Mouse (Mus musculus): ENCODE results near the gene Gfm1. TPM values are rescaled to one million over a fixed set of nuclear protein-coding genes. Genes with fewer than 3 reads are reported as not detected.

Gene Gfm1
- polyA plus RNA-seq, 1 experiment from 2014 or later, result 34.0 TPM

DNA sequence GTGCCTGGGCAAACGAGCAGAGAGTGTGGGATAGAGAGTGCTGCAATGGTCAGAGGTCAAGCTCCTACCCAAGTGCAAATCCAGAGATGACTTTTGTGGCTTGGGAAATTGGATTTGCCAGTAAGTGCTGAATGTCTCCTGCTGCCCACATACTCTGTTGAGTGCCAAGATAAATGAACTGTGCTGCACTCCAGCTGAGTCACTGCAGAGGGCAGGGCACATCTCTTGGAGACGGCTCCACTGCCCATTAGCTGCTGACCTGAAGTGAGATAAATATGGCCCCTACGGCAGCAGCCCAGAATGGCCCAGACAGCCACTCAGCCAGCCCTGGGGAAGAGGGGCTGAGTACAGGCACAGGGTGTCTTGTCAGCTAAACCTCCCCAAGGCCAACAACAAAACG lies 60.3 kb downstream of the Gfm1 start:
- H3K4me2 ChIP-seq (ENCODE audit: low read length), result no peak overlapping the region
- no peaks in the 10 kb centered on the region for H3K36me3 ChIP-seq (ENCODE audit: control insufficient read depth, insufficient read depth, low read length)
- no peaks in the 10 kb centered on the region for H3K27me3 ChIP-seq (replicated peaks; ENCODE audit: control insufficient read depth, insufficient read depth, low read length)
- no peaks in the 10 kb centered on the region for H3K4me1 ChIP-seq (ENCODE audit: control insufficient read depth, insufficient read depth, low read depth, low read length)
- no peaks in the 10 kb centered on the region for H3K9me3 ChIP-seq (ENCODE audit: control insufficient read depth, low read length)
- WGBS, result 65% methylated on average over 4 of the region's 4 CpGs
- peak; percentile 58 for ATAC-seq
- no peak overlapping the region for H3K9ac ChIP-seq (ENCODE audit: low read depth, low read length)
- H3K27ac ChIP-seq (ENCODE audit: low read depth, low read length), result no peak overlapping the region
- H3K4me3 ChIP-seq (ENCODE audit: low read length), result no peak overlapping the region

DNA sequence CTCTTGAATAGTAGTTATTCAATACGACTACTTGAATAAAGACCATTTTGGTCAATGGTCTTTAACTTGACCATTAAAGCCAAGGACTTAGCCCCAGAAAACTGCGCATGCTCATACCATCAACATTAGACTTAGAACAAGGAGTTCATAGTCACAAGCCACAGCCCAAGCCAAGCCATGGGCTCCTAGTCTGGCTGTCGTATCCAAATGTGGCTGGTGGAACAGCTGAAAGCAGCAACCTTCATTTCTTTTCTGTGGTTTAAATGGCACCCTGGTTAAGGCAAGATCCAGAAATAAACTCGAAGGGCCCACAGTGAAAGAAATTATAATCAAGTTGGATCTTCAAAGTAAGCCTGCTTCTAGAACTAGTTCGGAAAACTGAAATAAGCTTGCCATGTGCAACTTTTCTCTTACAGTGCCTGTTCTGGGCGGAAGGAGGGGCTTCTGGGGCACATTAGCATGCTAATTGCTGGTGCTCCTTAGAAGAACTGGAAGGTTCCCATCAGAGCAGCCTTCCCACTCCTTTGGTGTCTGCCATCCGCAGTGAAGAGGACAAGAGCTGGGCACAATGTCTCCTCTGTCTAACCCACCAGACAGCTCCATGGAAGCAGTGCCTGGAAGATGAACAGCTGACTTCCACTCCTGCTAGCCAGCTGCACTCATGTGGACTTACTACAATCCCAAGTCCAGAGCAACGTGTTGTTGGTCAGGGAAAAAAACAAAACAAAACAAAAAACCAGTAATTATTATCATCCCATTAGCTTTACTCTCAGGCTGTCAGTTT lies 62.4 kb downstream of the Gfm1 start:
- Histone ChIP-seq H3K4me3 (ENCODE audit: low read length) (no peak overlapping the region), H3K4me1 (ENCODE audit: control insufficient read depth, insufficient read depth, low read depth, low read length) (no peaks in the 10 kb centered on the region), H3K36me3 (ENCODE audit: control insufficient read depth, insufficient read depth, low read length) (no peaks in the 10 kb centered on the region), H3K4me2 (ENCODE audit: low read length) (no peak overlapping the region), H3K27me3 (replicated peaks; ENCODE audit: control insufficient read depth, insufficient read depth, low read length) (no peaks in the 10 kb centered on the region), H3K9ac (ENCODE audit: low read depth, low read length) (no peak overlapping the region), H3K27ac (ENCODE audit: low read depth, low read length) (no peak overlapping the region), H3K9me3 (ENCODE audit: control insufficient read depth, low read length) (no peaks in the 10 kb centered on the region)
- ATAC-seq, result peak; percentile 60; the same call in 1 of the 2 replicates
- 79% methylated on average over 8 of the region's 8 CpGs for WGBS

DNA sequence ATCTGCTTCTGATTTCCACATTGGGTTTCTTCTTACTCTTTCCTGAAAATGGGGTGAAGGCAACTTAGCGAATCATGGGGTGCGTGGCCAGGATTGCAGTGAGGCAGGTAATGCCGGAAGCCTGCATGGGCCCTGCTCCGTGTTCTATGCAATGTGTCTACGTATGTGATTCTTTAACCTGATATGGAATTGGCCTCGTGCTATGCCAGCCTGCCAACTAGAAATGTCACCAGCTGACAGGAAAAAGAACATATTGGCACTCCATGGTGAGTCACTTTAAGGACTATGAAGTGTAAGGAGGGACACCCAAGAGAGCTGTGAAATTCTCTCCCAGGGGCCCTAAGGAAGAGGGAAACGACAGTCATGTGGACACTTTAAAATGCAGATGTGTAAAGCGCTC lies 63.2 kb downstream of the Gfm1 start:
- no peaks in the 10 kb centered on the region for H3K27me3 ChIP-seq (replicated peaks; ENCODE audit: control insufficient read depth, insufficient read depth, low read length)
- H3K4me3 ChIP-seq (ENCODE audit: low read length), result no peak overlapping the region
- no peaks in the 10 kb centered on the region for H3K4me1 ChIP-seq (ENCODE audit: control insufficient read depth, insufficient read depth, low read depth, low read length)
- H3K9ac ChIP-seq (ENCODE audit: low read depth, low read length), result no peak overlapping the region
- ATAC-seq, result no peak
- H3K36me3 ChIP-seq (ENCODE audit: control insufficient read depth, insufficient read depth, low read length), result no peaks in the 10 kb centered on the region
- H3K9me3 ChIP-seq (ENCODE audit: control insufficient read depth, low read length), result no peaks in the 10 kb centered on the region
- WGBS, result 86% methylated on average over 8 of the region's 8 CpGs
- no peak overlapping the region for H3K4me2 ChIP-seq (ENCODE audit: low read length)
- no peak overlapping the region for H3K27ac ChIP-seq (ENCODE audit: low read depth, low read length)

DNA sequence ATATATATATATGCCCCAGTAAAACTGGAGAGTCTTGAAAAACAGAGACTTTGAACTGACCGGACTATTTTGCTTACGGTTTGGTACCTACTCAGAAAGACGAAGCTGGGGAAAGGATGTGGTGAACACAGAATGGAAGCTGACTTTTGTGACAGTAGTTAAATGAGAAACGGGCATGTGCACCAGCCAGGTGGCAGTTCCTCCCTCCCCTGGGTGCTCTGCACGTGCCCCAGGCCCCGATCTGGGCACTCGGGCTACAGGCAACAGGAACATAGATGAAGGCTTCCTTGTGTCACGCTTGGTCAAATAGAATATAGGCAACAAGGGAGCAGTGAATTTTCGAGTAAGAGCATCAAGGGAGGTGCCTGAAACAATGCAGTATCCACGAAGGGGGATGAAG lies 66.4 kb downstream of the Gfm1 start:
- Histone ChIP-seq H3K9me3 (ENCODE audit: control insufficient read depth, low read length) (no peaks in the 10 kb centered on the region), H3K27me3 (replicated peaks; ENCODE audit: control insufficient read depth, insufficient read depth, low read length) (no peaks in the 10 kb centered on the region), H3K27ac (ENCODE audit: low read depth, low read length) (no peak overlapping the region), H3K4me1 (ENCODE audit: control insufficient read depth, insufficient read depth, low read depth, low read length) (no peaks in the 10 kb centered on the region), H3K36me3 (ENCODE audit: control insufficient read depth, insufficient read depth, low read length) (no peaks in the 10 kb centered on the region), H3K9ac (ENCODE audit: low read depth, low read length) (no peak overlapping the region), H3K4me2 (ENCODE audit: low read length) (no peak overlapping the region), H3K4me3 (ENCODE audit: low read length) (no peak overlapping the region)
- WGBS, result 88% methylated on average over 10 of the region's 10 CpGs
- ATAC-seq, result no peak

DNA sequence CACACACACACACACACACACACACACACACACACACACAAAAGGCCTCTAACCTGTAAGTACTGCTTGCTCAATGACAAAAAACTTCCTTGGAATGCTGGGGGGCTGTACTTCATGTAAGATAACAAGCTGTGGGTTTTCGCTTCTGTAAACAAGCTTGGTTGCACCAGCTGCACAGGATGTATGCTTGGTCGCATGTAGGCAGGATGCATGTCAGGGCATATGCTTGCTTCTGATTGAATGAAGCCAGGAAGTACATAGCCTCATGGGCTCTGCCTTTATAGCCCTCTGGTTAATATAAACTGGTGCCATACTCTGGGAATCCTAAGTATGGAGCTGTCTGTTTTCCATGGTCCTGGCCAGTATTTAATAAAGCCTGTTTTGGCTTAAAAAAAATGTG lies 68.1 kb downstream of the Gfm1 start:
- WGBS, result 96% methylated on average over 2 of the region's 2 CpGs
- no peak overlapping the region for H3K4me3 ChIP-seq (ENCODE audit: low read length)
- H3K27me3 ChIP-seq (replicated peaks; ENCODE audit: control insufficient read depth, insufficient read depth, low read length), result no peaks in the 10 kb centered on the region
- no peak overlapping the region for H3K4me2 ChIP-seq (ENCODE audit: low read length)
- H3K36me3 ChIP-seq (ENCODE audit: control insufficient read depth, insufficient read depth, low read length), result no peaks in the 10 kb centered on the region
- H3K9me3 ChIP-seq (ENCODE audit: control insufficient read depth, low read length), result no peaks in the 10 kb centered on the region
- no peak for ATAC-seq
- no peak overlapping the region for H3K9ac ChIP-seq (ENCODE audit: low read depth, low read length)
- no peak overlapping the region for H3K27ac ChIP-seq (ENCODE audit: low read depth, low read length)
- no peaks in the 10 kb centered on the region for H3K4me1 ChIP-seq (ENCODE audit: control insufficient read depth, insufficient read depth, low read depth, low read length)

- no peaks in the 10 kb centered on the region for H3K36me3 ChIP-seq (ENCODE audit: control insufficient read depth, insufficient read depth, low read length)
- no peaks in the 10 kb centered on the region for H3K9me3 ChIP-seq (ENCODE audit: control insufficient read depth, low read length)
- no peaks in the 10 kb centered on the region for H3K4me1 ChIP-seq (ENCODE audit: control insufficient read depth, insufficient read depth, low read depth, low read length)
- H3K27ac ChIP-seq (ENCODE audit: low read depth, low read length), result no peak overlapping the region
- ATAC-seq, result no peak
- no peak overlapping the region for H3K4me3 ChIP-seq (ENCODE audit: low read length)
- 90% methylated on average over 8 of the region's 8 CpGs for WGBS
- H3K4me2 ChIP-seq (ENCODE audit: low read length), result no peak overlapping the region
- H3K27me3 ChIP-seq (replicated peaks; ENCODE audit: control insufficient read depth, insufficient read depth, low read length), result no peaks in the 10 kb centered on the region
- H3K9ac ChIP-seq (ENCODE audit: low read depth, low read length), result no peak overlapping the region
Measured at GRCm38 (mm10) chr3:67498773-67499405, 69.0 kb downstream of the Gfm1 start.

DNA sequence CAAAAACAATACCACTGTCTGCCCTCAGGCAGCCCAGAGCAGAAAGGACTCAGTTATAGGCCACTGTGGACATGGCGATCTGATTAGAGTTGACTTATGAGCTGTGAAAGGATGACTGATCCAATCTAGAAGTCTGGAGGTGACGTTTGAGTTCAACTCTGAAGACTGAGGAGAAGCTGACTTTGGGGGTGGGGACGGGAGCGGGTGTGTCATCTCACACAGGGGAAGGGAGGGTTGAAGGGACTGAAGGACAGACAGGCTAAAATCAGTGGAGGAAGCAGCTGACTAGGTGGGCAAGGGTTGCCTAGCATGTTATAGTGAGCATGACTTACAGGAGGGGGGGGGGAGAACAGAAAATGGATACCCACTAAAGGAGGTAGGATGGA lies 69.5 kb downstream of the Gfm1 start:
- no peak for ATAC-seq
- 97% methylated on average over 4 of the region's 4 CpGs for WGBS
- no peaks in the 10 kb centered on the region for H3K9me3 ChIP-seq (ENCODE audit: control insufficient read depth, low read length)

GRCm38 (mm10) chr3:67503878-67504277 lies 74.0 kb downstream of the Gfm1 start:
- Histone ChIP-seq H3K4me3 (ENCODE audit: low read length) (no peak overlapping the region), H3K27me3 (replicated peaks; ENCODE audit: control insufficient read depth, insufficient read depth, low read length) (no peaks in the 10 kb centered on the region), H3K9me3 (ENCODE audit: control insufficient read depth, low read length) (no peaks in the 10 kb centered on the region), H3K36me3 (ENCODE audit: control insufficient read depth, insufficient read depth, low read length) (no peaks in the 10 kb centered on the region), H3K4me2 (ENCODE audit: low read length) (no peak overlapping the region), H3K27ac (ENCODE audit: low read depth, low read length) (no peak overlapping the region), H3K9ac (ENCODE audit: low read depth, low read length) (no peak overlapping the region), H3K4me1 (ENCODE audit: control insufficient read depth, insufficient read depth, low read depth, low read length) (no peaks in the 10 kb centered on the region)
- ATAC-seq, result no peak
- 11% methylated on average over 3 of the region's 3 CpGs for WGBS

More for the DNA sequence above, 69.5 kb downstream of the Gfm1 start:
- no peaks in the 10 kb centered on the region for H3K4me1 ChIP-seq (ENCODE audit: control insufficient read depth, insufficient read depth, low read depth, low read length)
- H3K27me3 ChIP-seq (replicated peaks; ENCODE audit: control insufficient read depth, insufficient read depth, low read length), result no peaks in the 10 kb centered on the region
- no peak overlapping the region for H3K27ac ChIP-seq (ENCODE audit: low read depth, low read length)
- no peak overlapping the region for H3K4me3 ChIP-seq (ENCODE audit: low read length)
- H3K36me3 ChIP-seq (ENCODE audit: control insufficient read depth, insufficient read depth, low read length), result no peaks in the 10 kb centered on the region
- H3K4me2 ChIP-seq (ENCODE audit: low read length), result no peak overlapping the region
- no peak overlapping the region for H3K9ac ChIP-seq (ENCODE audit: low read depth, low read length)

DNA sequence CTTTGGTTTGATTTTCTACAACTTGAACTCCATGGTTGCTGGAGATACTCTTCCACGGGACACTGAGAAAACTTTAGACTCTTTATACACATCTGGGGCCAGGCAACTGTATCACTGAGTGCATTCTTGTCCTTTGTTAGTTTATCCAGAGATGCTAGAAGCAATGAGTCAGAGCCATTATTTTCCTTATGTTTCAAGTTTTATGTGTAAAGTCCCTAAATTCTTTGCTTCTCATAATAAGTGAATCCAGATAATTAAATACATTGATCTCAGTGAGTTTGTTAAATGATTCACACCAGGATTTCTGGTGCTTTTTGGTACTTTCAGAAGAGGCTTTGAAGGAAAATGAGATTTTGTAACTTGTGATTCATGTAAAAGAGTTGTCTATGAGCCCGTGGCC lies 75.4 kb downstream of the Gfm1 start:
- H3K4me2 ChIP-seq (ENCODE audit: low read length), result no peak overlapping the region
- WGBS, result 73% methylated on average over 2 of the region's 2 CpGs
- H3K9me3 ChIP-seq (ENCODE audit: control insufficient read depth, low read length), result no peaks in the 10 kb centered on the region
- no peak overlapping the region for H3K27ac ChIP-seq (ENCODE audit: low read depth, low read length)
- no peak for ATAC-seq
- H3K27me3 ChIP-seq (replicated peaks; ENCODE audit: control insufficient read depth, insufficient read depth, low read length), result no peaks in the 10 kb centered on the region
- no peak overlapping the region for H3K9ac ChIP-seq (ENCODE audit: low read depth, low read length)
- no peaks in the 10 kb centered on the region for H3K36me3 ChIP-seq (ENCODE audit: control insufficient read depth, insufficient read depth, low read length)
- no peaks in the 10 kb centered on the region for H3K4me1 ChIP-seq (ENCODE audit: control insufficient read depth, insufficient read depth, low read depth, low read length)
- H3K4me3 ChIP-seq (ENCODE audit: low read length), result no peak overlapping the region

Measured in hindbrain, embryonic 16.5 days (tissue).